Mouse (Mus musculus) kidney, adult 2 months (tissue): Measurements from ENCODE around the gene Ubac2.

ENCODE experiments used
- CTCF ChIP-seq: fragments of 200-500 bp; conservative IDR thresholded peaks from 2 replicates; pipeline ENCODE4 v1.5.1; 2011; ENCODE audit warnings: low read depth, mild to moderate bottlenecking, control low read depth, low read length, moderate library complexity, mixed read lengths; ENCODE audit not compliant: insufficient read depth, insufficient read length
- POLR2A ChIP-seq: fragments of 200-500 bp; IDR thresholded peaks from one replicate; pipeline ENCODE4 v1.6.1; 2011; ENCODE audit warnings: low read depth, low read length, control low read depth

DNA sequence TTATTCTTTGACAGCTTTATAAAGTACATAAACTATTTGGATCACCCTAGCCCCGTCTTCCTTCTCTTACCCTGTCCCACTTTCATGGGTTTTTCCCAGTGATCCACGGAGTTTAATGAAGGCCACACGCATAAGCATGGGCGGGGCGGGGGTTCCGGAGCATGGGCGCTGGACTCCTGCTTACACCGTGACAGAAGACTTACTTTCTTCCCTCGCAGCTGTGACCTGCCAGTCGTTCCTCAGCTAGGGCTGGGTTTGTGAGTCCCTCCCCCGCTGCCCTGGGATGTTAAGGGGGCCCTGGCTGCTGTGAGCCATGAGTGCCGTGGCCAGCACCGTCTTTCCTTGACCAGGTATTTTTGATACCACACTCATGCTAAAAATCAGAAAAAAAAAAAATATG, 134.4 kb downstream of the Ubac2 start:
- TF ChIP-seq CTCF (no peak), POLR2A (no peak)
